Mouse (Mus musculus) embryonic facial prominence, embryonic 12.5 days (tissue): ENCODE results near the gene Rep15. TPM values are rescaled to one million over a fixed set of nuclear protein-coding genes. Genes with fewer than 3 reads are reported as not detected.

Source experiments
- ATAC-seq: fragments of 200-750 bp; cut with Nextera tagmentation; 2 replicates; pipeline ENCODE4 v1.8.0; 2017; ENCODE audit not compliant: insufficient number of reproducible peaks, insufficient read depth, low FRiP score, low TSS enrichment
- H3K27ac ChIP-seq: fragments of 300-500 bp; sonication (generic); 2 replicates; pipeline ENCODE4 v1.5.1; 2016; ENCODE audit warnings: mild to moderate bottlenecking
- H3K27me3 ChIP-seq: fragments of 300-500 bp; sonication (generic); 2 replicates; pipeline ENCODE4 v1.6.1; 2016; ENCODE audit warnings: mild to moderate bottlenecking, moderate library complexity
- H3K36me3 ChIP-seq: fragments of 300-500 bp; sonication (generic); 2 replicates; pipeline ENCODE4 v1.6.1; 2016; ENCODE audit warnings: mild to moderate bottlenecking
- H3K4me1 ChIP-seq: fragments of 300-500 bp; sonication (generic); 2 replicates; pipeline ENCODE4 v1.6.1; 2016
- H3K4me2 ChIP-seq: fragments of 300-500 bp; sonication (generic); replicated peaks from 2 replicates; pipeline ENCODE4 v1.6.1; 2016; ENCODE audit warnings: mild to moderate bottlenecking, moderate library complexity
- H3K4me3 ChIP-seq: fragments of 300-500 bp; sonication (generic); 2 replicates; pipeline ENCODE4 v1.5.1; 2016; ENCODE audit warnings: mild to moderate bottlenecking
- H3K9ac ChIP-seq: fragments of 300-500 bp; sonication (generic); 2 replicates; pipeline ENCODE4 v1.6.1; 2016; ENCODE audit warnings: mild to moderate bottlenecking, moderate library complexity
- H3K9me3 ChIP-seq: fragments of 300-500 bp; sonication (generic); 2 replicates; pipeline ENCODE4 v1.6.1; 2016; ENCODE audit warnings: mild to moderate bottlenecking, moderate library complexity
- WGBS: fragments of 180-500 bp; shearing (Covaris S2); methylation state at CpG from one replicate; pipeline ENCODE4 v1.1.7; 2016; 5-methylcytosine and 5-hydroxymethylcytosine counted together
- polyA plus RNA-seq: library from polyadenylated mRNA; unstranded; fragments of >200 nt; fragmentation: Nextera tagmentation; extraction: Ambion mirVana; gene quantifications from 2 replicates; pipeline ENCODE4 v1.2.1, GENCODE M21; 2016

The Rep15 gene
- polyA plus RNA-seq, 1 experiment from 2014 or later = 1.8 TPM

DNA sequence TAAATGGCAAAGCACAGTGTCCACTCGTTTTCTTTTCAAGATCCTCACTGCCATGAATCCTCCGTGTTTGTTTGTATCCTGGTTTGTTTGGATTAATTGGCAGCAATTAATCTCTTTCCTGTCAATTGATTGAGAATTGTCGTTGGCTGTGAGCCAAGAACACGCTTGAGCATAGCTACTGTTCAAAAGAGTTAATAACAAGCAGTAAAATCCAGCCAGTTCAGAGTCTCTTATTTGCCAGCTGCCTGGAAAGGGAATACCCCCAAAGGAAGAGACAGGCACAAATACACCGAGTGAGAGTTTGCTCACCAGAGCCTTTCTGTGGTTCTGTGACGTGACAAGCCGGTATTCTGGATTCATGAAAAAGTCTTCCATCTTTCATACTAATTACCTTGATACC lies 29.6 kb downstream of the Rep15 start:
- no peak for ATAC-seq
- Histone ChIP-seq H3K4me1 (no peaks in the 10 kb centered on the region; the same call in 1 of the 2 replicates), H3K27ac (no peak overlapping the region), H3K4me2 (no peak overlapping the region), H3K9me3 (no peaks in the 10 kb centered on the region), H3K9ac (no peak overlapping the region), H3K4me3 (no peak overlapping the region), H3K27me3 (no peaks in the 10 kb centered on the region), H3K36me3 (peaks cover 52% of the 10 kb centered on the region)
- WGBS = 70% methylated on average over 7 of the region's 7 CpGs

DNA sequence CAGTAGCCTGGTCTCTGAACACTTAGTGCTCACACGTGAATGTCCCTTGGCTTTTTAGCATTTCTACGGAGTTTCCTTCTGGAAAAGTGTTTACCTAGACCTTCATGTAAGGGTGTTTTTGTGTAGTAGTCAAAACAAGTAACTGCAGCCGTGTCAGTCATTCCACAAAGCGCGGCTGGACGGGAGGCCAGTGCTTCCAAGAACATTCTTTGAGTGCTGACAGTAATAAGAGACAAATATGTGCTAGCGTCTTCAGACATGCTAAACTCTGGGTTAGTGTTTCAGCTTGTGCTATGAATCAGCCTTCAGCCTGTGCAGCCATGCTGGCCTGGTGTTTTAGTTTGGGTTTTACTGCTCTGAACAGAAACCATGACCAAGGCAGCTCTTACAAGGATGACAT lies 30.3 kb downstream of the Rep15 start:
- WGBS = 80% methylated on average over 7 of the region's 7 CpGs

DNA sequence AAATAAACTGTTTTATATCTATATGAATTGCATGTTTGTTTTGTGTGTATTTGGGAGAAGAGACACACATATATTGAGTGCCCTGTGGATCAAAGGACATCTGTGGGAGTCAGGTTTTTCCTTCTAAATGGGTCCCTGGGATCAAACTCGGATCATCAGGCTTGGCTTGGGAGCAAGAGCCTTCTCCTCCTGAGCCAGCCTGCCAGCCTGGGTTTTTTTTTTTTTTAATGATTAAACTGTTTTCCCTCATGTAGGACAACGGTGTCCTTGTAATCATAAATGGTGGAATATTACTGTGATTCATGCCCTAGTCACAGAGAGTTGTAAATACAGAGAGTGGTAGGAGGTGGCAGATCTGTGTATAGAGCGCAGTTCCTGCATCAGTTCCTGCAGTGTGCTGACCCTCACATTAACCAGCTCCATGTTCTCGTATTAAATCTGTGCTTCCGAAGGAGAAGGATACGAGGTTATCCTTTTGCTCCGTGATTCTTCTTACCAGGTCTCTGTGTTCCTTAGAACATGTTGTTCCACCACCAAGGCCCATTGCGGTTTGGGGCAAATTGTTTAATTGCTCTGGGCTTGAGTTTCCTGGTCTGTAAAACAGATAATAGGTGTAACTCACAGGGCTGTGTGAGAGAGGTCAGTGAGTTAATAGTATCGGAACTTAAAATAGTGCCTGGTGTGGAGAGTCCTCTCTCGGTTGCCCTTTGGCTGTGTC lies 32.0 kb downstream of the Rep15 start:
- Histone ChIP-seq H3K9ac (no peak overlapping the region), H3K4me1 (no peaks in the 10 kb centered on the region; the same call in 1 of the 2 replicates), H3K4me3 (no peak overlapping the region), H3K4me2 (no peak overlapping the region), H3K27ac (no peak overlapping the region), H3K9me3 (no peaks in the 10 kb centered on the region), H3K36me3 (peaks cover 48% of the 10 kb centered on the region), H3K27me3 (no peaks in the 10 kb centered on the region)
- no peak for ATAC-seq
- 82% methylated on average over 10 of the region's 10 CpGs for WGBS

More for the DNA sequence above, 30.3 kb downstream of the Rep15 start:
- Histone ChIP-seq H3K4me3 (no peak overlapping the region), H3K9me3 (no peaks in the 10 kb centered on the region), H3K27me3 (no peaks in the 10 kb centered on the region), H3K4me1 (no peaks in the 10 kb centered on the region; the same call in 1 of the 2 replicates), H3K27ac (0 out of 2 replicates have a peak overlapping the region, but pooled peaks have one; percentile 6), H3K9ac (no peak overlapping the region), H3K4me2 (no peak overlapping the region), H3K36me3 (peaks cover 54% of the 10 kb centered on the region)
- no peak for ATAC-seq

DNA sequence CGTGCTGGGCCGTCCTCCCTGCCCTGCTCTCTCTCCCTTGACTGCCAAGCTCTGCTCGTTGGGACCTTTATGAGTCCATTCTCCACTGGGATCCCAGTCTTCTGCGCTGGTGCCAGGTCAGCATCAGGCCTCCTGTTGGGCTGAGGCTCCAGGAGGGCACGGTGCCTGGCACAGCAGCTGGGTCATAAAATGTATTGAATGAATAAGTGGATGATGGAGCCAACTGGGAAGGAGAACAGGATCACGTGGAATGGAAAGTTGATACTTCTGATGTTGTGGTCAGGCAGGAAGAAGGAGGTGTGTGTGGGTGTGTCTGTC lies 32.5 kb downstream of the Rep15 start:
- Histone ChIP-seq H3K4me3 (no peak overlapping the region), H3K9ac (no peak overlapping the region), H3K27ac (no peak overlapping the region), H3K36me3 (peaks cover 45% of the 10 kb centered on the region), H3K4me1 (no peaks in the 10 kb centered on the region; the same call in 1 of the 2 replicates), H3K4me2 (no peak overlapping the region), H3K9me3 (no peaks in the 10 kb centered on the region), H3K27me3 (no peaks in the 10 kb centered on the region)
- ATAC-seq = no peak
- WGBS = 84% methylated on average over 6 of the region's 6 CpGs

DNA sequence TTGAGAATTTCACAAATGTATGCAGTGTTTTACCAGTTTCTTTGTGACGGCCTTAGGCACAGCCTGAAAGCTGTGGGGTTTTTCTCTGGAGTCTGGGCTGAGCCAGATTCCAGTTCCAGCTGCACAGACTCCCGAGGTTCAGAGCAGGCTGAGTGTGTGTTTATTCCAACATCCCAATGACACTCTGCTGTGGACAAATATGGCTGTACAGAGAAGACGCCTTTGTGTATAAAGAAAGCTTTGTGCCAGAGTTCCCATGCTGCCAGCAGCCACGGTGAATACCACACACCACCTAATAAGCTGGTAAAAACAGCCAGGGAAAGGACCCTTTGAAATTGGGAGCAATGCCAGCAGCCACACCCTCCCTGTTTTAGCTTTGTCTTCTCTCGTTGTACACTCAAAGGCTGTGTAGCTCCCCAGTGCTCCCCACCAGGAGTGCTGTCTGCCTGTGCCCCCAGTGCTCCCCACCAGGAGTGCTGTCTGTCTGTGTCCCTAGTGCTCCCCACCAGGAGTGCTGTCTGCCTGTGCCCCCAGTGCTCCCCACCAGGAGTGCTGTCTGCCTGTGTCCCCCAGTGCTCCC lies 43.5 kb downstream of the Rep15 start:
- H3K27ac ChIP-seq = no peak overlapping the region
- no peaks in the 10 kb centered on the region for H3K27me3 ChIP-seq
- peaks cover 22% of the 10 kb centered on the region for H3K36me3 ChIP-seq
- WGBS = 61% methylated on average over 5 of the region's 5 CpGs
- no peak for ATAC-seq
- H3K9me3 ChIP-seq = no peaks in the 10 kb centered on the region
- no peak overlapping the region for H3K9ac ChIP-seq
- H3K4me3 ChIP-seq = no peak overlapping the region
- no peak overlapping the region for H3K4me2 ChIP-seq
- H3K4me1 ChIP-seq = no peaks in the 10 kb centered on the region

DNA sequence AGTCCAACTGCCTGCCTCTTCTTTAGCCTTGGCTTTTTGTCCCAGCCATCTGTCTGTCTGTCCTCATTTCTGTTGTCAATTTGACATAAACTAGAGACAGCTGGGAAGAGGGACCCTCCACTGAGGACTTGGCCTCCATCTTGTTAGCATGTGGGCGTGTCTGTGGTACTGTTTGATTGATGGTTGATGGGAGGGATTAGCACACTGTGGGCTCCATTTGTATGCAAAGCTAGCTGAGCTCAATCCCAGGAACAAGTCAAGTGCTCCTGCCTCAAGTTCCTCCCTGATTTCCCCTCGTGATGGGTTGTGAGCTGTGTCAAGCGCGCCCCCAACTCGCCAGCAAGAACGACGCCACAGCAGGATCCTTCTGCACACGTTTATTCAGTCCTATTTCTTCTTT lies 44.5 kb downstream of the Rep15 start:
- Histone ChIP-seq H3K27ac (no peak overlapping the region), H3K9ac (no peak overlapping the region), H3K27me3 (no peaks in the 10 kb centered on the region), H3K4me1 (no peaks in the 10 kb centered on the region), H3K4me2 (no peak overlapping the region), H3K36me3 (peaks cover 18% of the 10 kb centered on the region), H3K4me3 (no peak overlapping the region), H3K9me3 (no peaks in the 10 kb centered on the region)
- WGBS = 85% methylated on average over 8 of the region's 8 CpGs
- no peak for ATAC-seq

DNA sequence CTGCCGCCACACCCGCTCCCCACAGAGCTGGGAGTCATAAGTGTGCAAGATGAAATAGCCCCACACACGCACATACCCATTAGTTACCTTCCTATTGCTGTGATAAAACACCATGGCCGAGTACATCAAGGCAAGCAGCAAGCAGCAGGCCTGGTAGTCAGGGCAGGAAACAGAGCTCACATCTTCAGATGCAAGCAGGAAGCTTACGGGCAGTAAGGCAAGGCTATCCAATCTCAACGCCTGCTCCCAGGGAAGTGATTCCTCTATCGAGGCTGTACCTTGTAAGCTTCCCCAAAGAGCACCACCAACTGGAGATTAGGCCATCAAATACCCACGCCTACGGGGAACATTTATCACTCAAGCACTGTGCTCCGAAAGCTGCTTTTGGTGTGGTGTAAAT lies 47.5 kb downstream of the Rep15 start:
- H3K27me3 ChIP-seq = no peaks in the 10 kb centered on the region
- WGBS = 92% methylated on average over 10 of the region's 10 CpGs
- H3K9me3 ChIP-seq = no peaks in the 10 kb centered on the region
- no peaks in the 10 kb centered on the region for H3K36me3 ChIP-seq
- no peak overlapping the region for H3K4me2 ChIP-seq
- H3K9ac ChIP-seq = no peak overlapping the region
- no peak for ATAC-seq
- H3K4me1 ChIP-seq = no peaks in the 10 kb centered on the region
- H3K4me3 ChIP-seq = no peak overlapping the region
- no peak overlapping the region for H3K27ac ChIP-seq

Other genes starting within 250 kb of the Rep15 start
- 7.1 and 8.8 TPM in 2 replicates for gene Arntl2, start 236.5 kb upstream of the Rep15 start, polyA plus RNA-seq
- not detected in 2 replicates for gene Smco2, start 182.5 kb upstream of the Rep15 start, polyA plus RNA-seq
- 55.7 and 57.6 TPM in 2 replicates for gene Ppfibp1, start 144.1 kb upstream of the Rep15 start, polyA plus RNA-seq
- gene 1700034J05Rik, start 78.2 kb upstream of the Rep15 start, polyA plus RNA-seq = 0.11 and 0.17 TPM in 2 replicates
- 92.0 and 94.8 TPM in 2 replicates for gene Mrps35, start 10.2 kb downstream of the Rep15 start, polyA plus RNA-seq
- gene Mansc4, start 54.4 kb downstream of the Rep15 start, polyA plus RNA-seq = 2.7 and 3.2 TPM in 2 replicates
- gene Klhl42, start 58.8 kb downstream of the Rep15 start, polyA plus RNA-seq = 11.1 and 11.5 TPM in 2 replicates
- gene Pthlh, start 231.6 kb downstream of the Rep15 start, polyA plus RNA-seq = 11.9 TPM in 2 replicates